Mouse (Mus musculus) erythroblast, adult 5-6 weeks (primary cell): ENCODE results near the gene Lsp1. TPM values are rescaled to one million over a fixed set of nuclear protein-coding genes. Genes with fewer than 3 reads are reported as not detected.

ENCODE experiments used
- ATAC-seq: replicated peaks from 2 replicates; pipeline ENCODE4 v1.8.0; 2016; ENCODE audit warnings: moderate number of reproducible peaks, mild to moderate bottlenecking, moderate TSS enrichment, inconsistent platforms; ENCODE audit not compliant: poor library complexity, low FRiP score, severe bottlenecking
- total RNA-seq, 2 experiments: library from RNA; stranded (forward) in 1 of 2; stranded (reverse) in 1 of 2; fragments of 150-400 nt in 1 of 2; fragments of 200-764, 138-1000 nt in 1 of 2; gene quantifications; 2 replicates each; pipeline versions ENCODE4 v1.2.3 to v1.2.4; 2015 to 2017; ENCODE audit warnings: low replicate concordance in 2 of 2

Lsp1 gene
- 119 and 155 TPM in 2 replicates for total RNA-seq (2015; ENCODE audit: low replicate concordance)
- 98.7 and 120 TPM in 2 replicates for total RNA-seq (2017; ENCODE audit: low replicate concordance)

- no peak for ATAC-seq
Measured at GRCm38 (mm10) chr7:142460636-142461077, at the start of gene Lsp1. Lsp1 (plus strand) TSS chr7:142460809.

- ATAC-seq = 0 out of 2 replicates have a peak, but pooled peaks have one; percentile 21
Measured at GRCm38 (mm10) chr7:142413285-142413684, 47.3 kb upstream of the Lsp1 start.

- ATAC-seq = no peak
Measured at GRCm38 (mm10) chr7:142415314-142415713, 45.3 kb upstream of the Lsp1 start.

- no peak for ATAC-seq
Measured at GRCm38 (mm10) chr7:142416225-142416624, 44.4 kb upstream of the Lsp1 start.

- ATAC-seq = no peak
Measured at GRCm38 (mm10) chr7:142418027-142418426, 42.6 kb upstream of the Lsp1 start.

- ATAC-seq = no peak
Measured at GRCm38 (mm10) chr7:142418679-142419078, 41.9 kb upstream of the Lsp1 start.

GRCm38 (mm10) chr7:142419887-142420286, 40.7 kb upstream of the Lsp1 start:
- ATAC-seq = peak; percentile 81

- ATAC-seq = peak; percentile 58; the same call in 1 of the 2 replicates
Measured at GRCm38 (mm10) chr7:142421826-142422225, 38.8 kb upstream of the Lsp1 start.

GRCm38 (mm10) chr7:142425641-142426213, 34.9 kb upstream of the Lsp1 start:
- no peak for ATAC-seq

- ATAC-seq = no peak
Measured at GRCm38 (mm10) chr7:142428213-142428612, 32.4 kb upstream of the Lsp1 start.

GRCm38 (mm10) chr7:142430160-142430678, 30.4 kb upstream of the Lsp1 start:
- ATAC-seq = no peak

- ATAC-seq = no peak
Measured at GRCm38 (mm10) chr7:142431106-142431505, 29.5 kb upstream of the Lsp1 start.

- no peak for ATAC-seq
Measured at GRCm38 (mm10) chr7:142433623-142434022, 27.0 kb upstream of the Lsp1 start.

- ATAC-seq = no peak
Measured at GRCm38 (mm10) chr7:142434137-142434865, 26.3 kb upstream of the Lsp1 start, which contains the start of gene Syt8. Syt8 (plus strand) TSS chr7:142434850.

- ATAC-seq = peak; percentile 77
Measured at GRCm38 (mm10) chr7:142435524-142435923, 25.1 kb upstream of the Lsp1 start.

- no peak for ATAC-seq
Measured at GRCm38 (mm10) chr7:142437324-142437723, 23.3 kb upstream of the Lsp1 start.

- ATAC-seq = no peak
Measured at GRCm38 (mm10) chr7:142439966-142440365, 20.6 kb upstream of the Lsp1 start.

- no peak for ATAC-seq
Measured at GRCm38 (mm10) chr7:142440657-142441114, 19.9 kb upstream of the Lsp1 start.

GRCm38 (mm10) chr7:142441585-142441984, 19.0 kb upstream of the Lsp1 start, which contains the start of gene Tnni2:
Tnni2 (plus strand) TSS chr7:142441808.
- ATAC-seq = no peak

GRCm38 (mm10) chr7:142442081-142442907, 18.3 kb upstream of the Lsp1 start:
- no peak for ATAC-seq
